Mouse (Mus musculus): ENCODE results near the gene 9130213A22Rik. TPM values are rescaled to one million over a fixed set of nuclear protein-coding genes. Genes with fewer than 3 reads are reported as not detected.

Gene 9130213A22Rik
- polyA plus RNA-seq, 1 experiment from 2014 or later, result 0.27 TPM

GRCm38 (mm10) chr11:69105227-69105626 lies 17.2 kb downstream of the 9130213A22Rik start:
- ATAC-seq (ENCODE audit: insufficient read depth, low FRiP score), result no peak
- 83% methylated on average over 6 of the region's 6 CpGs for WGBS
- Histone ChIP-seq H3K4me1 (ENCODE audit: control insufficient read depth, insufficient read depth, low read length) (peaks cover 4% of the 10 kb centered on the region), H3K27ac (ENCODE audit: low read length) (no peak overlapping the region), H3K9me3 (replicated peaks; ENCODE audit: control insufficient read depth, low read length) (no peaks in the 10 kb centered on the region), H3K36me3 (ENCODE audit: control insufficient read depth, insufficient read depth, low read length) (peaks cover 48% of the 10 kb centered on the region), H3K27me3 (ENCODE audit: control insufficient read depth, insufficient read depth, low read length) (no peaks in the 10 kb centered on the region), H3K4me2 (ENCODE audit: low read depth, low read length) (no peak overlapping the region), H3K4me3 (replicated peaks; ENCODE audit: low read length) (no peak overlapping the region), H3K9ac (ENCODE audit: low read length) (no peak overlapping the region)

GRCm38 (mm10) chr11:69104487-69104886 lies 17.9 kb downstream of the 9130213A22Rik start:
- no peaks in the 10 kb centered on the region for H3K9me3 ChIP-seq (replicated peaks; ENCODE audit: control insufficient read depth, low read length)
- H3K27me3 ChIP-seq (ENCODE audit: control insufficient read depth, insufficient read depth, low read length), result no peaks in the 10 kb centered on the region
- WGBS, result 89% methylated on average over 14 of the region's 14 CpGs
- peaks cover 11% of the 10 kb centered on the region for H3K4me1 ChIP-seq (ENCODE audit: control insufficient read depth, insufficient read depth, low read length)
- H3K36me3 ChIP-seq (ENCODE audit: control insufficient read depth, insufficient read depth, low read length), result peaks cover 48% of the 10 kb centered on the region
- no peak for ATAC-seq (ENCODE audit: insufficient read depth, low FRiP score)
- H3K27ac ChIP-seq (ENCODE audit: low read length), result no peak overlapping the region
- no peak overlapping the region for H3K4me3 ChIP-seq (replicated peaks; ENCODE audit: low read length)
- H3K9ac ChIP-seq (ENCODE audit: low read length), result no peak overlapping the region
- H3K4me2 ChIP-seq (ENCODE audit: low read depth, low read length), result no peak overlapping the region

GRCm38 (mm10) chr11:69103531-69104435 lies 18.6 kb downstream of the 9130213A22Rik start:
- 90% methylated on average over 15 of the region's 15 CpGs for WGBS
- no peak overlapping the region for H3K27ac ChIP-seq (ENCODE audit: low read length)
- no peak for ATAC-seq (ENCODE audit: insufficient read depth, low FRiP score)

GRCm38 (mm10) chr11:69103121-69103520 lies 19.3 kb downstream of the 9130213A22Rik start:
- Histone ChIP-seq H3K27me3 (ENCODE audit: control insufficient read depth, insufficient read depth, low read length) (no peaks in the 10 kb centered on the region), H3K9me3 (replicated peaks; ENCODE audit: control insufficient read depth, low read length) (no peaks in the 10 kb centered on the region), H3K36me3 (ENCODE audit: control insufficient read depth, insufficient read depth, low read length) (peaks cover 48% of the 10 kb centered on the region), H3K9ac (ENCODE audit: low read length) (no peak overlapping the region), H3K4me1 (ENCODE audit: control insufficient read depth, insufficient read depth, low read length) (peaks cover 24% of the 10 kb centered on the region), H3K4me2 (ENCODE audit: low read depth, low read length) (no peak overlapping the region), H3K27ac (ENCODE audit: low read length) (no peak overlapping the region), H3K4me3 (replicated peaks; ENCODE audit: low read length) (no peak overlapping the region)
- 94% methylated on average over 14 of the region's 14 CpGs for WGBS
- ATAC-seq (ENCODE audit: insufficient read depth, low FRiP score), result no peak

More at GRCm38 (mm10) chr11:69103531-69104435, 18.6 kb downstream of the 9130213A22Rik start:
- H3K4me1 ChIP-seq (ENCODE audit: control insufficient read depth, insufficient read depth, low read length), result peaks cover 17% of the 10 kb centered on the region
- no peak overlapping the region for H3K9ac ChIP-seq (ENCODE audit: low read length)
- H3K4me3 ChIP-seq (replicated peaks; ENCODE audit: low read length), result no peak overlapping the region
- no peaks in the 10 kb centered on the region for H3K27me3 ChIP-seq (ENCODE audit: control insufficient read depth, insufficient read depth, low read length)
- H3K9me3 ChIP-seq (replicated peaks; ENCODE audit: control insufficient read depth, low read length), result no peaks in the 10 kb centered on the region
- H3K4me2 ChIP-seq (ENCODE audit: low read depth, low read length), result no peak overlapping the region
- H3K36me3 ChIP-seq (ENCODE audit: control insufficient read depth, insufficient read depth, low read length), result peaks cover 48% of the 10 kb centered on the region

- H3K4me3 ChIP-seq (replicated peaks; ENCODE audit: low read length), result no peak overlapping the region
- WGBS, result 84% methylated on average over 7 of the region's 7 CpGs
- peaks cover 43% of the 10 kb centered on the region for H3K36me3 ChIP-seq (ENCODE audit: control insufficient read depth, insufficient read depth, low read length)
- no peaks in the 10 kb centered on the region for H3K27me3 ChIP-seq (ENCODE audit: control insufficient read depth, insufficient read depth, low read length)
- no peaks in the 10 kb centered on the region for H3K9me3 ChIP-seq (replicated peaks; ENCODE audit: control insufficient read depth, low read length)
- no peak overlapping the region for H3K9ac ChIP-seq (ENCODE audit: low read length)
- ATAC-seq (ENCODE audit: insufficient read depth, low FRiP score), result no peak
- H3K4me1 ChIP-seq (ENCODE audit: control insufficient read depth, insufficient read depth, low read length), result peaks cover 31% of the 10 kb centered on the region
- H3K4me2 ChIP-seq (ENCODE audit: low read depth, low read length), result no peak overlapping the region
- H3K27ac ChIP-seq (ENCODE audit: low read length), result no peak overlapping the region
These were observed 20.0 kb downstream of the 9130213A22Rik start for GRCm38 (mm10) chr11:69102403-69102725.

GRCm38 (mm10) chr11:69101604-69102402 lies 20.6 kb downstream of the 9130213A22Rik start:
- H3K9me3 ChIP-seq (replicated peaks; ENCODE audit: control insufficient read depth, low read length), result no peaks in the 10 kb centered on the region
- H3K27me3 ChIP-seq (ENCODE audit: control insufficient read depth, insufficient read depth, low read length), result no peaks in the 10 kb centered on the region
- H3K4me1 ChIP-seq (ENCODE audit: control insufficient read depth, insufficient read depth, low read length), result peaks cover 34% of the 10 kb centered on the region
- peaks cover 43% of the 10 kb centered on the region for H3K36me3 ChIP-seq (ENCODE audit: control insufficient read depth, insufficient read depth, low read length)
- H3K4me3 ChIP-seq (replicated peaks; ENCODE audit: low read length), result no peak overlapping the region
- 88% methylated on average over 21 of the region's 21 CpGs for WGBS
- no peak overlapping the region for H3K27ac ChIP-seq (ENCODE audit: low read length)
- no peak overlapping the region for H3K9ac ChIP-seq (ENCODE audit: low read length)
- no peak for ATAC-seq (ENCODE audit: insufficient read depth, low FRiP score)
- no peak overlapping the region for H3K4me2 ChIP-seq (ENCODE audit: low read depth, low read length)

GRCm38 (mm10) chr11:69100639-69101360 lies 21.6 kb downstream of the 9130213A22Rik start:
- Histone ChIP-seq H3K9me3 (replicated peaks; ENCODE audit: control insufficient read depth, low read length) (no peaks in the 10 kb centered on the region), H3K27me3 (ENCODE audit: control insufficient read depth, insufficient read depth, low read length) (no peaks in the 10 kb centered on the region), H3K36me3 (ENCODE audit: control insufficient read depth, insufficient read depth, low read length) (peaks cover 38% of the 10 kb centered on the region), H3K4me2 (ENCODE audit: low read depth, low read length) (peak overlapping the region; percentile 96), H3K4me1 (ENCODE audit: control insufficient read depth, insufficient read depth, low read length) (peaks cover 34% of the 10 kb centered on the region), H3K27ac (ENCODE audit: low read length) (no peak overlapping the region), H3K4me3 (replicated peaks; ENCODE audit: low read length) (no peak overlapping the region), H3K9ac (ENCODE audit: low read length) (peak overlapping the region; percentile 81)
- ATAC-seq (ENCODE audit: insufficient read depth, low FRiP score), result no peak
- WGBS, result 89% methylated on average over 20 of the region's 20 CpGs

GRCm38 (mm10) chr11:69099915-69100345 lies 22.5 kb downstream of the 9130213A22Rik start:
- Histone ChIP-seq H3K4me2 (ENCODE audit: low read depth, low read length) (peak overlapping the region; percentile 96), H3K27ac (ENCODE audit: low read length) (peak overlapping the region; percentile 96), H3K9me3 (replicated peaks; ENCODE audit: control insufficient read depth, low read length) (no peaks in the 10 kb centered on the region), H3K4me3 (replicated peaks; ENCODE audit: low read length) (peak overlapping the region; percentile 57), H3K4me1 (ENCODE audit: control insufficient read depth, insufficient read depth, low read length) (peaks cover 34% of the 10 kb centered on the region), H3K27me3 (ENCODE audit: control insufficient read depth, insufficient read depth, low read length) (no peaks in the 10 kb centered on the region), H3K36me3 (ENCODE audit: control insufficient read depth, insufficient read depth, low read length) (peaks cover 30% of the 10 kb centered on the region), H3K9ac (ENCODE audit: low read length) (peak overlapping the region; percentile 81)
- ATAC-seq (ENCODE audit: insufficient read depth, low FRiP score), result peak; percentile 9; the same call in 1 of the 2 replicates
- WGBS, result under 1% methylated on average over 23 of the region's 23 CpGs
